Mouse (Mus musculus) lung, postnatal 0 days (tissue): ENCODE measurements around the gene Fstl5. TPM values are rescaled to one million over a fixed set of nuclear protein-coding genes. Genes with fewer than 3 reads are reported as not detected.

Source experiments
- ATAC-seq: fragments of 200-750 bp; cut with Nextera tagmentation; 2 replicates; pipeline ENCODE4 v1.8.0; 2017; ENCODE audit warnings: moderate library complexity
- DNase-seq: peaks from one replicate; pipeline ENCODE4 v3.0.0-alpha.2; 2016; ENCODE audit warnings: low spot score
- H3K27ac ChIP-seq: fragments of 300-500 bp; sonication (generic); 2 replicates; pipeline ENCODE4 v1.5.1; 2014; ENCODE audit warnings: antibody characterized with exemption, mild to moderate bottlenecking, low read length, mixed read lengths
- H3K27me3 ChIP-seq: fragments of 300-500 bp; sonication (generic); replicated peaks from 2 replicates; pipeline ENCODE4 v1.6.1; 2014; ENCODE audit warnings: low read length, mixed read lengths; ENCODE audit not compliant: insufficient read depth
- H3K36me3 ChIP-seq: fragments of 300-500 bp; sonication (generic); 2 replicates; pipeline ENCODE4 v1.6.1; 2014; ENCODE audit warnings: low read length, mixed read lengths; ENCODE audit not compliant: insufficient read depth
- H3K4me1 ChIP-seq: fragments of 300-500 bp; sonication (generic); 2 replicates; pipeline ENCODE4 v1.6.1; 2014; ENCODE audit warnings: antibody characterized with exemption, low read depth, low read length, mixed read lengths; ENCODE audit not compliant: insufficient read depth
- H3K4me2 ChIP-seq: fragments of 300-500 bp; sonication (generic); replicated peaks from 2 replicates; pipeline ENCODE4 v1.6.1; 2014; ENCODE audit warnings: low read depth, mild to moderate bottlenecking, low read length, moderate library complexity, mixed read lengths
- H3K4me3 ChIP-seq: fragments of 300-500 bp; sonication (generic); 2 replicates; pipeline ENCODE4 v1.5.1; 2014; ENCODE audit warnings: low read depth, low read length
- H3K9ac ChIP-seq: fragments of 300-500 bp; sonication (generic); replicated peaks from 2 replicates; pipeline ENCODE4 v1.6.1; 2014; ENCODE audit warnings: low read depth, mild to moderate bottlenecking
- H3K9me3 ChIP-seq: fragments of 300-500 bp; sonication (generic); 2 replicates; pipeline ENCODE4 v1.6.1; 2016; ENCODE audit warnings: low read length, mixed read lengths
- CTCF ChIP-seq: IDR thresholded peaks from 2 replicates; pipeline ENCODE4 v1.5.1; 2016; ENCODE audit warnings: antibody characterized with exemption, mild to moderate bottlenecking
- EP300 ChIP-seq: IDR thresholded peaks from 2 replicates; pipeline ENCODE4 v1.6.1; 2016; ENCODE audit warnings: antibody characterized with exemption, mild to moderate bottlenecking, control low read depth
- WGBS: fragments of 180-500 bp; shearing (Covaris S2); extraction: QIAGEN DNeasy Blood & Tissue Kit; methylation state at CpG from one replicate; pipeline ENCODE4 v1.1.7; 2014; 5-methylcytosine and 5-hydroxymethylcytosine counted together
- polyA plus RNA-seq: library from polyadenylated mRNA; unstranded; fragments of >200 nt; fragmentation: Nextera tagmentation; extraction: Ambion mirVana; gene quantifications from 2 replicates; pipeline ENCODE4 v1.2.1, GENCODE M21; 2015

Fstl5 gene
- not detected in 2 replicates for polyA plus RNA-seq

GRCm38 (mm10) chr3:76074060-76074707 is at the start of gene Fstl5:
TSS of gene Fstl5 (plus strand) at chr3:76074270.
- no peaks in the 10 kb centered on the region for H3K9me3 ChIP-seq

GRCm38 (mm10) chr3:76025523-76025922 is 48.5 kb upstream of the Fstl5 start:
- Histone ChIP-seq H3K4me1 (no peaks in the 10 kb centered on the region), H3K9me3 (no peaks in the 10 kb centered on the region), H3K9ac (no peak overlapping the region), H3K27ac (no peak overlapping the region), H3K27me3 (no peaks in the 10 kb centered on the region), H3K36me3 (no peaks in the 10 kb centered on the region), H3K4me2 (no peak overlapping the region), H3K4me3 (no peak overlapping the region)
- no peak for TF ChIP-seq CTCF
- TF ChIP-seq EP300, result no peak
- no peak for ATAC-seq
- DNase-seq, result no peak

More at GRCm38 (mm10) chr3:76074060-76074707, at the start of gene Fstl5:
- H3K27me3 ChIP-seq, result no peaks in the 10 kb centered on the region
- peak; percentile 74 for DNase-seq
- no peaks in the 10 kb centered on the region for H3K4me1 ChIP-seq
- no peak within 1 kb of the TSS for H3K4me3 ChIP-seq
- H3K27ac ChIP-seq, result no peak within 1 kb of the TSS
- H3K9ac ChIP-seq, result no peak within 1 kb of the TSS
- ATAC-seq, result peak; percentile 44; the same call in 1 of the 2 replicates
- no peak for TF ChIP-seq CTCF
- TF ChIP-seq EP300, result no peak
- no peaks in the 10 kb centered on the region for H3K36me3 ChIP-seq
- 2% methylated on average over 28 of the region's 28 CpGs for WGBS
- peak within 1 kb of the TSS; percentile 39 for H3K4me2 ChIP-seq

DNA sequence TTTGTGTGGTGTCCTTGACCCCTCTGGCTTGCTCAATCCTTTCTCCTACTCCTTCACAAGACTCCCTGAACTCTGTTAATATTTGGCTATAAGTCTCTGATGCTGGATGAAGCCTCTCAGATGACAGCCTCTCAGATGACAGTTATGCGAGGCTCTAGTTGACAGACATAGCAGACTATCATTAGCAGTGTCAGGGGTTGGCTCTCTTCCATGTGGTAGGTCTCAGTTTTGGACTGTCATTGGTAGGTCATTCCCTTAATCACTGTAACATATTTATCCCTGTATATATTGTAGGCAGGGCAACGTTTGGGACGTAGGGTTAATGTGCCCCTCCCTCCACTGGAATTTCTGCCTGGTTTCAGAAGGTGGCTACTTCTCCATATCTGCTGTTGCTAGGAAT is 22.9 kb upstream of the Fstl5 start:
- WGBS, result 52% methylated on average over 3 of the region's 3 CpGs
- DNase-seq, result no peak
- no peak overlapping the region for H3K9ac ChIP-seq
- no peaks in the 10 kb centered on the region for H3K9me3 ChIP-seq
- H3K36me3 ChIP-seq, result no peaks in the 10 kb centered on the region
- TF ChIP-seq EP300 (no peak), CTCF (no peak)
- H3K4me1 ChIP-seq, result no peaks in the 10 kb centered on the region
- no peak overlapping the region for H3K4me2 ChIP-seq
- no peak overlapping the region for H3K27ac ChIP-seq
- ATAC-seq, result no peak
- H3K4me3 ChIP-seq, result no peak overlapping the region
- H3K27me3 ChIP-seq, result no peaks in the 10 kb centered on the region

DNA sequence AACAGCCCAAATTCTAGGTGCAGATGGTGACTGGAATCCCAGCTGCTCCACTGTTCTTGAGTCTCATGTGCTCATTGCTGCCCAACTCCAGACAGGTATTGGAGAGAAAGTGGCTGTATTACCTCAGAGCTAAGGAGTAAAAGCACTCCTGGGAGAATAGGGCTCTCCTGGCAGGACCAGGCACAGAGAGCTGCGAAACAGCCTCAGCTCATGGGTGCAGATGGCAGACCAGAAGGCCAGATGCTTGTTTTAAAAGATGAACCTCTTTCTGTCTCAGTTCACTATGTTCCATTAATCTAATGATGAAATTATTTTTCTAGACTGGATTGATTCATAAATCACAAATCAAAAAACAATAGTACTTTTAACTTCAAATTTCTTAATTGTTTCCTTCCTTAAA is 12.1 kb upstream of the Fstl5 start:
- no peaks in the 10 kb centered on the region for H3K4me1 ChIP-seq
- DNase-seq (no peak), ATAC-seq (no peak)
- TF ChIP-seq CTCF (no peak), EP300 (no peak)
- WGBS, result 82% methylated on average over 1 of the region's 1 CpGs
- H3K9ac ChIP-seq, result no peak overlapping the region
- H3K4me3 ChIP-seq, result no peak overlapping the region
- no peaks in the 10 kb centered on the region for H3K36me3 ChIP-seq
- no peaks in the 10 kb centered on the region for H3K27me3 ChIP-seq
- no peak overlapping the region for H3K27ac ChIP-seq
- H3K9me3 ChIP-seq, result no peaks in the 10 kb centered on the region
- H3K4me2 ChIP-seq, result no peak overlapping the region

DNA sequence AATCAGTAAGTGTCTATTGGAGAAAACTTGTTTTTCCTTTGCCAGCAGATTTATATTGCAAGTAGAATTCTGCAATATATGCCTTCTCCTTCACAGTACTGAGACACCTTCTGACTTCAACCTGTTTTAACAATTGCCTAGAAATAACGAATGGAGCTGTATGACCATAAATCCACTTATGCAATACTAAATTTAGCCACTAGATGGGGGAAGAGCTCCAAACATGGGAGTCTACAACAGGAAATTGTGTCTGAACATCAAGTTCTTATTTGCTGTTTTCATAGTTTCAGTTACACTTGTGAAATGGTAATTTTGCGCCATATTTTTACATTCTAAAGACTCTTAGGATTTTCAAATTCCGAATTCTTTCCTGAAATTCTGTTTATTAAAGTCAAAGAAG is 6.2 kb upstream of the Fstl5 start:
- Histone ChIP-seq H3K27ac (no peak overlapping the region), H3K27me3 (no peaks in the 10 kb centered on the region), H3K4me3 (no peak overlapping the region), H3K36me3 (no peaks in the 10 kb centered on the region), H3K9me3 (no peaks in the 10 kb centered on the region), H3K4me2 (no peak overlapping the region), H3K4me1 (no peaks in the 10 kb centered on the region), H3K9ac (no peak overlapping the region)
- TF ChIP-seq EP300, result no peak
- TF ChIP-seq CTCF, result peak; percentile 90
- 2% methylated on average over 3 of the region's 3 CpGs for WGBS
- DNase-seq (peak; percentile 69), ATAC-seq (no peak)

DNA sequence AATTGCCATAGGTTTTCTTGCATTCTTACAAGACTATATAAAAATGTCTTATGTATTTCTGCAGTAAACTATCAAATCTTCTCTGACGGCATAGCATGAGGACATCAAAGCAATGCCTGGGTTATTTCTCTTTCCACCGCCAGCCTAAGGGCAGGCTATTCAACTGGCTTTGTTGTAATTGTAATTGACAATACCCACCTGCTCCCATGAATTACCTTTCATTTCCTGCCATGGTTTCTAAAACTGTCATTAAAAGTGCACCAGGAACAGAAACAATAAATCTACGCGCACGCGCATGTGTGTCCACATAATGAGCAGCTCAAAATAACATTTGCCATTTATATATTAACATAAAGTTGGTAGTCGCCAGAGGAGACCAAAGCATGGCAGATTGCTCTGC is 1.2 kb upstream of the Fstl5 start:
- TF ChIP-seq EP300, result no peak
- no peak for TF ChIP-seq CTCF
- H3K9me3 ChIP-seq, result no peaks in the 10 kb centered on the region
- no peak overlapping the region for H3K9ac ChIP-seq
- no peak overlapping the region for H3K4me3 ChIP-seq
- 79% methylated on average over 7 of the region's 7 CpGs for WGBS
- ATAC-seq (no peak), DNase-seq (no peak)
- no peaks in the 10 kb centered on the region for H3K27me3 ChIP-seq
- no peak overlapping the region for H3K27ac ChIP-seq
- H3K4me2 ChIP-seq, result no peak overlapping the region
- H3K36me3 ChIP-seq, result no peaks in the 10 kb centered on the region
- H3K4me1 ChIP-seq, result no peaks in the 10 kb centered on the region
